Comparison of ENCODE assay signal across 9 mouse cellular contexts in the genomic region with DNA sequence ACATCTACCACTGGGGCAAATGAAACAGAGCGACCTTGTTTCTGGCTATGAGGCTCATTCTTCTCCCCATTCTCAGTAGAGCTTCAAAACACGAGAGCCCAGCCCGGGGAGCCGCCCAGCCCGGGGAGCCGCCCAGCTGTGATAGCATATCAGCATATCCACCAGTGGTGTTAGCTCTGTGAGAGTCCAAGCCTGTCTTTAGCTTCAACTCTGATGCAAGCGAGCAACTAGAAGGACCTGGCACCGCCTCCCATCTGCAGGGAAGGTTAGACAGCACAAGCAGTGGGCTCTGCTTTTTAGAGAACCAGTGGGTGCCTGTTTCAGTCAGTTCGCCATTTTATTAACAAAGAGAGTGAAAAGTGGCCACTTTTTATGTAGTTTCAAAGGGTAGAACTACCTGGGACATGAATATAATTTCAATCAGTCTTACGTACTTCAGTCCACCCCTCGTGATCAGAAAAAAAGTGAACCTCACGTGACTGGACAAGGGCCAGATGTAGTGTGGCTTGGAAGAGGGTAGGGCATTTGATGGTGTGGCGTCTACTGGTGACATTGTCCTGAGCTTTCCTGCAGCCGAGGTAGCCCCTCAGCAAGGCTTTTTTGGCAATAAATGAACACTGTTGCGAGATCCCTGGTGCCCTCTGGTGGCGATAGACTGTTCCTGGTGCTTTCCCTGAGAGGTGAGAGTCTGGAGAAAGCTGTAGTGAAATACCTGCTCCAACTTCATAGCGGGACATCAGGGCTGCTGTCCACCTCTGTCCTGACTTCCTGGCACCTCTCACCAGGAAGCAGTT.
DNase-seq lines count a peak whose midpoint lies in the region; ATAC-seq and TF ChIP-seq lines count a peak whose summit lies in the region.
"Had no signal": no experiment of that assay in that cellular context is flagged by ENCODE, and none has a peak within 500 bp of the region (broad histone marks: within the 10 kb centered on the region; RNA-seq: fewer than 3 reads in every experiment).

No protein-coding gene starts in this region.

- H3K27ac ChIP-seq in embryonic facial prominence, embryonic 10.5 days (replicated peaks), result no peak overlapping the region
- 0 out of 2 replicates have a peak overlapping the region, but pooled peaks have one; percentile 9 for H3K27ac ChIP-seq in hindbrain, embryonic 14.5 days
- no peak overlapping the region for H3K27ac ChIP-seq in liver, adult 2 months (replicated peaks; ENCODE audit: insufficient read depth, low read depth, low read length)
- peak overlapping the region; percentile 43 for H3K27ac ChIP-seq in neural tube, embryonic 15.5 days (replicated peaks)
- H3K27ac ChIP-seq: embryonic facial prominence, embryonic 15.5 days had no signal

- H3K4me2 ChIP-seq in hindbrain, embryonic 14.5 days (replicated peaks), result peak overlapping the region; percentile 23; the same call in 1 of the 2 replicates
- H3K4me2 ChIP-seq in neural tube, embryonic 15.5 days, result peak overlapping the region; percentile 44
- H3K4me2 ChIP-seq: embryonic facial prominence, embryonic 15.5 days had no signal

- TF ChIP-seq CTCF in liver, adult 2 months (IDR thresholded peaks at IDR 0.05; ENCODE audit: low read depth, low read length), result peak; percentile 17; the same call in 1 of the 2 replicates

- H3K36me3 ChIP-seq in embryonic facial prominence, embryonic 10.5 days (replicated peaks), result no peaks in the 10 kb centered on the region
- no peaks in the 10 kb centered on the region for H3K36me3 ChIP-seq in hindbrain, embryonic 14.5 days (replicated peaks; ENCODE audit: control insufficient read depth, insufficient read depth)
- H3K36me3 ChIP-seq in liver, adult 2 months (ENCODE audit: control insufficient read depth, insufficient read depth, low read length), result no peaks in the 10 kb centered on the region
- H3K36me3 ChIP-seq in neural tube, embryonic 15.5 days, result no peaks in the 10 kb centered on the region
- H3K36me3 ChIP-seq: embryonic facial prominence, embryonic 15.5 days had no signal

- H3K9me3 ChIP-seq in embryonic facial prominence, embryonic 10.5 days, result no peaks in the 10 kb centered on the region
- no peaks in the 10 kb centered on the region for H3K9me3 ChIP-seq in hindbrain, embryonic 14.5 days (ENCODE audit: control insufficient read depth, low read length)
- H3K9me3 ChIP-seq in neural tube, embryonic 15.5 days (replicated peaks), result no peaks in the 10 kb centered on the region
- H3K9me3 ChIP-seq: embryonic facial prominence, embryonic 15.5 days had no signal

- no peak for TF ChIP-seq POLR2A in liver, adult 2 months (IDR thresholded peaks at IDR 0.05; ENCODE audit: extremely low read depth, insufficient read depth, low read length)

- no peaks in the 10 kb centered on the region for H3K79me2 ChIP-seq in liver, adult 2 months (ENCODE audit: control insufficient read depth, insufficient read depth, low read length)

- H3K27me3 ChIP-seq in embryonic facial prominence, embryonic 10.5 days (replicated peaks; ENCODE audit: low read depth, poor library complexity, severe bottlenecking), result no peaks in the 10 kb centered on the region
- H3K27me3 ChIP-seq in hindbrain, embryonic 14.5 days (ENCODE audit: control insufficient read depth, insufficient read depth, low read length), result no peaks in the 10 kb centered on the region
- no peaks in the 10 kb centered on the region for H3K27me3 ChIP-seq in liver, adult 2 months (ENCODE audit: control insufficient read depth, insufficient read depth, low read length)
- H3K27me3 ChIP-seq in neural tube, embryonic 15.5 days (replicated peaks), result no peaks in the 10 kb centered on the region
- H3K27me3 ChIP-seq: embryonic facial prominence, embryonic 15.5 days had no signal

- WGBS in embryonic facial prominence, embryonic 10.5 days, result 50% methylated on average over 17 of the region's 17 CpGs
- WGBS in hindbrain, embryonic 14.5 days, result 45% methylated on average over 17 of the region's 17 CpGs
- 40% methylated on average over 17 of the region's 17 CpGs for WGBS in liver, adult 2 months
- 42% methylated on average over 17 of the region's 17 CpGs for WGBS in neural tube, embryonic 15.5 days

- ATAC-seq in hindbrain, embryonic 14.5 days (ENCODE audit: low FRiP score), result peak; percentile 36; the same call in 1 of the 2 replicates
- ATAC-seq in neural tube, embryonic 15.5 days (ENCODE audit: low FRiP score), result 0 out of 2 replicates have a peak, but pooled peaks have one; percentile 17

- H3K9ac ChIP-seq in hindbrain, embryonic 14.5 days, result no peak overlapping the region
- H3K9ac ChIP-seq in liver, adult 2 months (ENCODE audit: low read depth, low read length), result no peak overlapping the region
- H3K9ac ChIP-seq in neural tube, embryonic 15.5 days (replicated peaks), result no peak overlapping the region
- H3K9ac ChIP-seq: embryonic facial prominence, embryonic 15.5 days had no signal

- H3K4me1 ChIP-seq in embryonic facial prominence, embryonic 10.5 days, result no peaks in the 10 kb centered on the region
- 0 out of 2 replicates have a peak, but pooled peaks cover 7% of the 10 kb centered on the region for H3K4me1 ChIP-seq in hindbrain, embryonic 14.5 days (replicated peaks; ENCODE audit: control insufficient read depth, insufficient read depth, low read length)
- H3K4me1 ChIP-seq in liver, adult 2 months (ENCODE audit: control insufficient read depth, insufficient read depth, low read length), result no peaks in the 10 kb centered on the region
- peaks cover 16% of the 10 kb centered on the region for H3K4me1 ChIP-seq in neural tube, embryonic 15.5 days
- H3K4me1 ChIP-seq: embryonic facial prominence, embryonic 15.5 days had no signal

- DNase-seq in left cerebral cortex, adult 18-20 months (ENCODE audit: low spot score in 2 of 2), result peak; percentile 36 to 54
- no peak for DNase-seq in left cerebral cortex, adult 11 months (ENCODE audit: low spot score)
- DNase-seq in adrenal gland, postnatal 10 days, result peak; percentile 60
- DNase-seq in embryonic facial prominence, embryonic 10.5 days (ENCODE audit: low spot score), result peak; percentile 67
- DNase-seq in hindbrain, embryonic 14.5 days (ENCODE audit: low spot score), result peak; percentile 82
- no peak for DNase-seq in liver, adult 2 months (ENCODE audit: extremely low read depth, low read depth, low spot score)
- no peak for DNase-seq in gastrocnemius, adult 8-10 months (ENCODE audit: low spot score in 2 of 2)

- no peak overlapping the region for H3K4me3 ChIP-seq in embryonic facial prominence, embryonic 10.5 days
- no peak overlapping the region for H3K4me3 ChIP-seq in hindbrain, embryonic 14.5 days (replicated peaks; ENCODE audit: low read length)
- no peak overlapping the region for H3K4me3 ChIP-seq in liver, adult 2 months (ENCODE audit: insufficient read depth, low read depth, low read length)
- H3K4me3 ChIP-seq in neural tube, embryonic 15.5 days (replicated peaks), result no peak overlapping the region
- H3K4me3 ChIP-seq: embryonic facial prominence, embryonic 15.5 days had no signal

Comparison
In these comparisons a context has a peak if more than half of its experiments do, and no peak if none do; other contexts are left out.
1. DNase-seq: peak in left cerebral cortex, adult 18-20 months (2 of 2), adrenal gland, postnatal 10 days (single experiment), embryonic facial prominence, embryonic 10.5 days (single experiment) and hindbrain, embryonic 14.5 days (single experiment); none in left cerebral cortex, adult 11 months (single experiment), liver, adult 2 months (single experiment) and gastrocnemius, adult 8-10 months (0 of 2).
2. H3K27ac ChIP-seq: peak in hindbrain, embryonic 14.5 days (single experiment) and neural tube, embryonic 15.5 days (single experiment); none in embryonic facial prominence, embryonic 10.5 days (single experiment) and liver, adult 2 months (single experiment).